Comparison of ENCODE assay signal across 31 mouse cellular contexts in genomic region chr7:72444792-72445191, GRCm38 (mm10).
DNase-seq lines count a peak whose midpoint lies in the region; ATAC-seq and TF ChIP-seq lines count a peak whose summit lies in the region.
"Had no signal": no experiment of that assay in that cellular context is flagged by ENCODE, and none has a peak within 500 bp of the region (broad histone marks: within the 10 kb centered on the region; RNA-seq: fewer than 3 reads in every experiment).

No protein-coding gene starts in this region.

- H3K9ac ChIP-seq in kidney, postnatal 0 days (ENCODE audit: low read depth, low read length), result no peak overlapping the region
- H3K9ac ChIP-seq: embryonic facial prominence, embryonic 15.5 days; hindbrain, embryonic 12.5 days; intestine, embryonic 15.5 days; limb, embryonic 15.5 days; liver, embryonic 13.5 days; midbrain, embryonic 15.5 days; neural tube, embryonic 12.5 days had no signal

- H3K4me3 ChIP-seq in kidney, postnatal 0 days (replicated peaks; ENCODE audit: low read depth, low read length), result no peak overlapping the region
- H3K4me3 ChIP-seq in midbrain, embryonic 10.5 days, result no peak overlapping the region
- H3K4me3 ChIP-seq: embryonic facial prominence, embryonic 15.5 days; hindbrain, embryonic 12.5 days; intestine, embryonic 15.5 days; limb, embryonic 10.5 days; limb, embryonic 15.5 days; liver, embryonic 13.5 days; megakaryocyte, embryonic 14.5 days; midbrain, embryonic 15.5 days; neural tube, embryonic 12.5 days had no signal

- DNase-seq in embryo, embryonic 10 days (ENCODE audit: low spot score), result peak; percentile 12
- no peak for DNase-seq in embryo, embryonic 11 days
- DNase-seq in kidney, postnatal 0 days (ENCODE audit: low spot score), result peak; percentile 3
- DNase-seq in kidney, postnatal 4 days, result no peak
- DNase-seq in adipocyte (ENCODE audit: low spot score), result peak; percentile 40
- peak; percentile 41 for DNase-seq in mesoderm, embryonic 11.5 days (ENCODE audit: low read depth, low spot score)
- DNase-seq in midbrain, embryonic 10.5 days (ENCODE audit: low spot score), result no peak
- no peak for DNase-seq in frontal cortex, postnatal 25 days (ENCODE audit: low spot score in 2 of 2)
- DNase-seq: adrenal gland, postnatal 25 days; B cell, adult 2 months; cerebellum, adult 18-20 months; heart, postnatal 14 days; kidney, adult 2 months; layer of hippocampus, adult 9-11 months; liver, embryonic 13.5 days; lung, adult 18-20 months; lung, postnatal 4 days; right cerebral cortex, adult 18-20 months; spleen, adult 18-20 months; thymus, postnatal 14 days had no signal

- no peaks in the 10 kb centered on the region for H3K36me3 ChIP-seq in kidney, postnatal 0 days (ENCODE audit: insufficient read depth, low read length)
- no peaks in the 10 kb centered on the region for H3K36me3 ChIP-seq in midbrain, embryonic 10.5 days
- H3K36me3 ChIP-seq: embryonic facial prominence, embryonic 15.5 days; hindbrain, embryonic 12.5 days; intestine, embryonic 15.5 days; limb, embryonic 10.5 days; limb, embryonic 15.5 days; liver, embryonic 13.5 days; midbrain, embryonic 15.5 days; neural tube, embryonic 12.5 days had no signal

- ATAC-seq in kidney, postnatal 0 days (replicated peaks; ENCODE audit: low FRiP score, low read depth), result no peak
- ATAC-seq: forebrain, embryonic 16.5 days; hindbrain, postnatal 0 days; intestine, embryonic 15.5 days; lung, postnatal 0 days; midbrain, embryonic 15.5 days had no signal

- H3K27ac ChIP-seq in kidney, postnatal 0 days, result no peak overlapping the region
- no peak overlapping the region for H3K27ac ChIP-seq in midbrain, embryonic 10.5 days (replicated peaks)
- H3K27ac ChIP-seq: embryonic facial prominence, embryonic 15.5 days; hindbrain, embryonic 12.5 days; hindbrain, postnatal 0 days; intestine, embryonic 15.5 days; limb, embryonic 10.5 days; limb, embryonic 15.5 days; liver, embryonic 13.5 days; midbrain, embryonic 15.5 days; neural tube, embryonic 12.5 days had no signal

- H3K4me2 ChIP-seq in kidney, postnatal 0 days (ENCODE audit: low read length), result no peak overlapping the region
- H3K4me2 ChIP-seq: embryonic facial prominence, embryonic 15.5 days; hindbrain, embryonic 12.5 days; intestine, embryonic 15.5 days; limb, embryonic 15.5 days; liver, embryonic 13.5 days; midbrain, embryonic 15.5 days; neural tube, embryonic 12.5 days had no signal

- H3K4me1 ChIP-seq in kidney, postnatal 0 days (replicated peaks; ENCODE audit: insufficient read depth, low read length), result no peaks in the 10 kb centered on the region
- H3K4me1 ChIP-seq in midbrain, embryonic 10.5 days, result no peaks in the 10 kb centered on the region
- H3K4me1 ChIP-seq: embryonic facial prominence, embryonic 15.5 days; hindbrain, embryonic 12.5 days; intestine, embryonic 15.5 days; limb, embryonic 10.5 days; limb, embryonic 15.5 days; liver, embryonic 13.5 days; megakaryocyte, embryonic 14.5 days; midbrain, embryonic 15.5 days; neural tube, embryonic 12.5 days had no signal

- TF ChIP-seq CTCF in kidney, postnatal 0 days (IDR thresholded peaks at IDR 0.05; ENCODE audit: low read depth), result no peak

- no peaks in the 10 kb centered on the region for H3K27me3 ChIP-seq in kidney, postnatal 0 days (ENCODE audit: insufficient read depth, low read length)
- H3K27me3 ChIP-seq in midbrain, embryonic 10.5 days (ENCODE audit: low read depth, poor library complexity, severe bottlenecking), result no peaks in the 10 kb centered on the region
- H3K27me3 ChIP-seq: embryonic facial prominence, embryonic 15.5 days; hindbrain, embryonic 12.5 days; intestine, embryonic 15.5 days; limb, embryonic 15.5 days; liver, embryonic 13.5 days; megakaryocyte, embryonic 14.5 days; midbrain, embryonic 15.5 days; neural tube, embryonic 12.5 days had no signal

- H3K9me3 ChIP-seq in kidney, postnatal 0 days (replicated peaks; ENCODE audit: low read length), result no peaks in the 10 kb centered on the region
- no peaks in the 10 kb centered on the region for H3K9me3 ChIP-seq in midbrain, embryonic 10.5 days (replicated peaks)
- H3K9me3 ChIP-seq: embryonic facial prominence, embryonic 15.5 days; hindbrain, embryonic 12.5 days; intestine, embryonic 15.5 days; limb, embryonic 10.5 days; limb, embryonic 15.5 days; liver, embryonic 13.5 days; megakaryocyte, embryonic 14.5 days; midbrain, embryonic 15.5 days; neural tube, embryonic 12.5 days had no signal

- 34% methylated on average over 1 of the region's 1 CpGs for WGBS in kidney, postnatal 0 days
- 80% methylated on average over 1 of the region's 1 CpGs for WGBS in midbrain, embryonic 10.5 days

Comparison
In these comparisons a context has a peak if more than half of its experiments do, and no peak if none do; other contexts are left out.
1. DNase-seq: peak in embryo, embryonic 10 days (single experiment), kidney, postnatal 0 days (single experiment), adipocyte (single experiment) and mesoderm, embryonic 11.5 days (single experiment); none in embryo, embryonic 11 days (single experiment), kidney, postnatal 4 days (0 of 2), midbrain, embryonic 10.5 days (single experiment) and frontal cortex, postnatal 25 days (0 of 2).